Mouse (Mus musculus) adrenal gland, adult 18-20 months (tissue): ENCODE measurements at regions not wholly inside any gene's neighbourhood (a gene's known extent, or its start where the extent isn't known, plus 50 kb on each side); places are given as distances from the start of the nearest gene placed in this dataset.

Experiments used
- DNase-seq, 2 experiments: peaks; one replicate each; pipeline ENCODE4 v3.0.0; 2021 to 2022; ENCODE audit warnings: low spot score in 2 of 2

DNA sequence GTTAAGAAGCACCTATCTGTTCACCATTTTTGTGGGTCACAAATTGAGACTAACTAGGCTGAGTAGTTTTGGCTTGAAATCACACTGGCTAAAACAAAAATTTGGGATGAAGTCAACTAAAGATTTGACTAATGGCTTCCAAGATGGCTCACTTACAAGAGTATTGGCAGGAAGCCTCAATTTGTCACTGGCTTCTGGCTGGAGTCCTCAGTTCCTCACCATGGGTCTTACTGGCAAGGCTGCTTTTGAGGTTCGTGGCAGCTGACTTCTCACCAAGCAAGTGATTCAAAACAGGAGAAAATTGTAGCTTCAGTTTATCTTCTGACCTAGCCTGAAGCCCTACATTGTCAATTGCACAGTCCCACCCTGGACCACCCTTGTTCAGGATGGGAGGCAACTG, 250.0 kb upstream of the Nbea start:
- no peak for DNase-seq

DNA sequence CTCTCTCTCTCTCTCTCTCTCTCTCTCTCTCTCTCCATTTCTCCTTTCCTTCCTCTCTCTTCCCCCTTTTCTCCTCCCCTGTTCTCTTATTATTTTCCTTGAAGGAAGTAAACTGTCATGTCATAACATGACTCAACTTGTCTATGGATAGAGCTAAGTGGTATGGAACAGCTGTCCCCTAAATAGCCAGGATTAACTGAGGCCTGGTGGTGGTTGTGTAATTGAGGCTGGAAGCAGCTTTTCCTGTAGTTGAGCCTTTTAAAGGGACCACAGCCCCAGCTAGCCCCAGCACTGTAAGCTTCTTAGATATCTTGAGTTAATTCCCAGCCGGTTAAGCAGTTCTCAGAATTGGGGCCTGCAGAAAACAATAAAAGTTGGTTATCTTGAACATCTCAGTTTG, 243.7 kb upstream of the Nbea start:
- no peak for DNase-seq

DNA sequence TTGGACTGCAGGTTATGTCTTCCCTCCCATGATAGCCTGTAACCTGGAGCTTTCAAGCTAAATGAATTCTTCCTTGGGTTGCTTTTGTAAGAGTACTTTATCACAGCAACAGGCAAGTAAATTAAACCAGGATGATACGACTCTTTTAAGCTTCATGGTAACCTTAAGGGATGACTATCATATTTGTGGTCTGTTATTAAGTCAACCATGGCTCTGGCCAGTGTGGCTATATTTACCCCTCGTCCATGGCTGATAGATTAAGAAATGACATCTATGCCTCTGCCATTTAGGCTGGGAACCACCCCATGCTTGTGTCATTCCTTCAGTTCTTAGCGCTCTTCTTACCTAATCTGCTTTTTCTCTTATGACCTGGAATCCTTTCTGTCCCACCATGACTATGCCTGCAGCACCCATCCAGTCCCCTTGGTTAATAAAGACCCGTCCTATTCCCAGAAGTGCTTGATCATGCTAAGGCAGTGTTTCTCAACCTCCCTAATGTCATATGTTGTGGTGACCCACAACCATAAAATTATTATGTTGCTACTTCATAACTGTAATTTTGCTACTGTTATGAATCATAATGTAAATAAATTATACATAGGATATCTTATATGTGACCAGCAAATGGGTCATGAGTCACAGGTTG, 214.5 kb upstream of the Nbea start:
- no peak for DNase-seq

DNA sequence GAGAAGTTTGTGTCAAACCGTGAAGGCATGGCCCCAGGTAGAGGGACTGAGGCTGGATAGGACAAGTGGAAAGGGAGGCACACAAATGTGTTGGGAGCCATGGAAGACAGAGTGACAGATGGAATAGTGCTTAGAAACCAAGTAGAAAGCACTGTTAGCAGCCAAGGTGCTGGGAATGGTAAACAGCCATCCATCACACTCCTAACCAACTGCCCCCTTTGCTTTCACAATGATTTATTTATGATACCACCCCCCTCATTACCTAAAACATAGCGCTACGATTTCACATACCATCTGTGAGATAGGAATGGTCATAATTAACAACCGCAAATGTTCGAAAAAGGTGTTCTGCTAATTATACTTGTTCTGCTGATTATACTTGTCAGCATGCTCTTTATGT, 209.6 kb upstream of the Nbea start:
- DNase-seq, result no peak

DNA sequence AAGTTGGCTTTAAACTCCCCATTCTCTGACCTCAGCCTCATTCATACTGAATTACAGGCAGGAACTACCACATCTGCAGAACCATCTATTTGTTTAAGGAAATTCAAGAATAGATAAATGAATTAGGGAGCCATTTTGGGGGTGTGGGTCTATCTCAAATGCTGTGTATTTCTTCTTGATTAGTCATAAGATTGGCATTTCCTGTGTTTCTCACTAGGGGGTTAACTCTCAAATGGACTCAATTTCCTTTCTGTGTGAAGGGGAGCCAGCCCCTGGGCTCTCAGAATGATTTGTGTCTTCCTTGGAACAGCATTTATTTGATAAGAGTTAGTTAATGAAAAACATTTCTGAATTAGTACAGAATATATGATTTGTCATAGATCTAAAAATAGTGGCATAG, 196.8 kb upstream of the Nbea start:
- no peak for DNase-seq

DNA sequence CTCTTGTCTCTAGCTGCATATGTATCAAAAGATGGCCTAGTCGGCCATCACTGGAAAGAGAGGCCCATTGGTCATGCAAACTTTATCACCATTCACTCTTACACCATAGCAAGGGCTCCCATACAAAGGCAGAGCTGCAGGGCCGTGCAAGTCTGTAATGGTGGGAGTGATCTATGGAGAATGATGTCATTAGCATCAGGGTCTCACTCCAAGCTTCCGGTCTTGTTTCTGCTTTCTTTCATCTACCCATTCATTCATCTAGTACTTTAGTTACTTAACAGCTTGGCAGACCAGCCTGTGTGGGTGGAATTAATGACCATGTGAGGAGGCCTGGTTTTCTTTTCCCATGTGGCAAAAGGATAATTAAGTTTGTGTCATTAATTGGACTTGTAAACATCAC, 196.0 kb upstream of the Nbea start:
- DNase-seq, result no peak

DNA sequence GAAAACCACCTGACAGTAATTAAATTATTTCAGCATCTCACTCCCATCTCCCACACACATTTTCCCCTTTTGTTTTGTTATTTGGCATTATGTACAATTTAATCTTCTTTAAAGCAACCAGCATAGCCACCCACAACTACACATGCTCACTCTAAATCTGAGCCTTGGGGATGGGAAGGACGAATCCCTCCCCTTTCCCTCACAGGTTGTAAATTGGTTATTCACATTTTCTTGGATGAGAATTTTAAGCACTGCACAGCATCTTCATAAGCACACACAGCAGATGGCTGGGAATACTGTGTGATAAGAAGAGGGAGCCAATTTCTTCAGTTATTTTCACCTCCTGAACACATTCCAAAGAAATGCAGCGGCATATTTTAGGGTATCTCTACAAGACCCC, 179.0 kb upstream of the Nbea start:
- DNase-seq, result no peak

DNA sequence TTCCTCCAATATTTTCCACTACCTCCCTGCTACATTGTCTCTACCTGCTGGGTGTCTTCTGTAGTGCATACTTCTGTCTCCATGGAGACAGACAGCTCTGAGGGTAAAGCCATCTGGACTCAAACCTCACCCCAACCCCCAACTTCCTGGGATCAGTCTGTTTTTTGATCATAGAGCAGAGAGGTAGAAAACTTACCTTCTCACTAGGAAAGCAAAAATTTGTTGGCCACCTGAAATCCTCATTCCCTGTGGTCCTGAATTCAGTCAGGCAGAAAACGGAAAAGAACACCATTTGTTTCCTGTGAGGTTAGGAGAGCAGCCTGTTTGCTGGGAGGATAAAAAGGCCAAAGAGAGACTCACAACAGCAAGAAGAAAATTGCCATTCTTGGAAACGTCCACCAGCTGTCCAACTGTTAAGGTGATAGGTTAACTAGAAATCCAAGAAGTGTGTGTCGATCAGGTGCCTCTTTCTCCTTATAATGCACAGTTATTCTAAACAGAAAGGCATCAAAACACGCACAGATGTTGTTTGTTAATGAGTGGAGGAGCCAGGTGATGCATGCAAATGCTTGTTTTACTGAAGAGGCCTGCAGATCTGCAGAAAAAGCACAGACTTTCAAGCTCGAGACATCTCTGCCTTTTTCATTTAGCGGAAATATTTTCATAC, 173.7 kb upstream of the Nbea start:
- no peak for DNase-seq

DNA sequence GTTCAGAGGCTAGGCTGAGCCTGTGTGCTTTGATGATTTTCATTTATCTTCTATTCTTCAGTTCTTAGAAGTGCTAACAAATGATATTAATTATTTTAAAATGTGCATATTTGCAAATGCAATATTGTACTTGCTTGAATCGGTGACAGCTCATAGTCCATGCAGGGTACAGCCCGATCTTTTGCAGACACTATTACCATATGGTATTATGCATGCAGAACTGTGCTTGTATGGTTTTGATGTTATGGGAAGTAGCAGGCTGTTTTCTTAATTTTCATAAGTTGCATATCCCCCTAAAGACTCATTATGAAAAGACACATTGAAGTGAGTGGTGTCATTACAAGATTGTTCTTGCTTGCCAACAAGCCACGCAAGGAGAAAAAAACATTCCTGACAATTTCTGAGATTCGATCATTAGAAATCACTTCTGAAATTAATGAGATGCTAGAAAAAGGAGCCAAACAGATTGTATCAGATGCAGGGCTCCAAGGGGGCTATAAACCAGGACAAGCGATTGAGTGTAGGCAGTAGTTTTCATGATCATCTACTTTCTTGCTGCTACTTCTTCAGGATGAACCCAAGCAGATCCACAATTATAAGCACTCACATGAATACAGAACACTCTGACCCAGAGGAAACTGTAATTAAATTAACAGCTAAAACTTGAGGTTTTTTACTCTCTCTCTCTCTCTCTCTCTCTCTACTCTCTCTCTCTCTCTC, 172.8 kb upstream of the Nbea start:
- DNase-seq, result no peak
